Mouse (Mus musculus) ovary, postnatal 14 days (tissue): ENCODE measurements around the gene Cd82.

ENCODE experiments used
- DNase-seq: peaks from one replicate; pipeline ENCODE4 v3.0.0; 2022; ENCODE audit warnings: low spot score

Gene Cd82

DNA sequence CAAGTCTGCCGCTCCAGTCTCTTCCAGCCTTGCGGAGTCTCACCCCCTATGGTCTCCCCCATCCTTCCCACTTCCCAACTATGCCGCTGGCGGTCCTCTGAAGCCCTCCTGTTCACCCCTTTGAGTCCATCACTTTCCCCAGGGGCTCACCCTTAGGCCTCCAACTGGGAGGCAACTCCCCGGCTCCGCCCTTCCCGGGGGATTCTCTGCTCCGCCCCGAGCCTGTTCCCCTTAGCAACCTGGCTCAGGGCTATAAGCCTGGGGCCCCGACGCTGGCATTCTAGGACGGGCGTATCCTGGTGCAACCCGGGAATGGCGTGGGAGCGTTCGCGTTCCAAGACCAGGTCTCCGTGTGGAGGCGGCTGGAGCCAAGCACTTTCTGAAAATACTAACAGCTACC, at the start of gene Cd82:
Gene Cd82 (minus strand): TSS at position 381 of the 400 bp plus-strand sequence.
- DNase-seq: peak; percentile 75

DNA sequence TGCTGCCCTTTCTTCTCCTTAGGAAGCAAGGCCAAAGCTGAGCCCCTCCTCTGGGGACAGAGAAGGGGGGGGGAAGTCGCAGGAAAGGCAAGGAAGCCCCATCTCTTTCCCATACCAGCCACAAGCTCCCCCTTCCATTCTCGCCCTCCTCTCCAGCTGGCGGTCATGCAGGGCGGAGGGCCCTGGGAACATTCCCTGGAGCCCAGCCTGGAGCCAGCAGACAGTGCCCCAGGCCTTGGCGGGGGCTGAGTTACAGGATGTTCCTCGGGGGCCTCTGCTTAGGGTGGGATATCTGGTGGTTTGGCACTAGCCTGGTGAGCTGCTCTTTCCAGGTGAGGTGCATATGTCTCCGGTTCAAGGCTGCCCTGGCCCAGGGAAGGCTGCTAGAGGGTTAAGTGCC, 49.2 kb upstream of the Cd82 start:
- DNase-seq: no peak

- DNase-seq: no peak
These were observed 47.9 kb upstream of the Cd82 start for GRCm38 (mm10) chr2:93510839-93511238.

- no peak for DNase-seq
These were observed 47.1 kb upstream of the Cd82 start for GRCm38 (mm10) chr2:93509777-93510750.

DNA sequence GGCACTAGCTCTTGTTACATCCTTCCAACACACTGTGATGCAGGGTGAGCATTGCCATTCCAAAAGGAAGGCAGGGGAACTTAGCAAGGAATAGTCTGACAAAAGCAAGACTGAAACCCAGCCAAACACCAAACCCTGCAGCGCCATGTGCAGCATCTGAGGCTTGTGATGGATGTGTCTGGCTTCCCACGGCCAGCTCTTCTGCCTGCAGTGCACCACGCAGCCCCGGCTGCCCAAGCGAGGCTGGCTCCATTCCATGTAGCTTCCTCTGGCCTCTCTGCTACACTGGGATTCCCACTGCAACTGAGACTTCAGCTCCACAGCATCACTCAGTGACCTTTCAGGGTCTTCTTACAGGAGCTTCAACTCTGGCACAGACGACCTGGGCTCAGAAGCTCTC, 42.2 kb upstream of the Cd82 start:
- no peak for DNase-seq

GRCm38 (mm10) chr2:93503353-93503752, 40.4 kb upstream of the Cd82 start:
- DNase-seq: no peak

DNA sequence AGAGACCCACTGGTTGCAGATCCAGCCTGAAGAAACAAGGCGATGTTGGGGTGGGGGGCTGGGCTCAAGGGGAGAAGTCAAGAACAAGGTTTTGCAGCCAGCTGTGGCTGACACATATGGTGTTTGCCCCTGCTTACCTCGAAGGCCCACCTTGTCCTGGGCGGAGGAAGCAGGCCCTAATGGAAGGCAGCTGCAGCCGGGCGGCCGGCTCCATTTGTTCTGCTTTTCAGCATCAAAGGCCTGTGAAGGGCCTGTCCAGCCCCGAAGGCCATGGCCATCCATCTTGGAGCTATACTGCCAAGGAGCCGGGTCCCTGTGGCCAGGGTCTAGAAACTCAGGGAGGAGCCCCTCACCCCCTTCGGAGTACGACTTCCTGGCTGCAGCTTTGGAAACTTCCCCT, 38.4 kb upstream of the Cd82 start:
- no peak for DNase-seq

DNA sequence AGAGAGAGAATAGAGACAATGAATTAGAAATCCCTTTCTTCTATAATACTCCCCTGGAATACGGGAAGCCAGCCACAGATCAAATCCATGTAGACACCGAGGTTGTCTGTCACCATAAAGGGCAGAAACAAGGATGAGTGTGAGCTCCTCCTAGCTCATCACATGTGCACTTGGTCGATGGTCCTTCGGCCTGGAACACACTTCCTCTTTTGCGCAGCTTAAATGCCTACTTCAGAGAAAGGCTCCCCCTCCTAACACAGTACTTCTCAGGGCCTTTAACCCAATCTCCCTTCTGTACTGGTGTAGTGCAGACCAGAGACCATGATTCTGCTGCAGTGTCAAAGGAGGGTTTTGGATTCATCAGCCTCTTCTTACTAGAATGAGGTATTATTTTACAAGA, 34.3 kb upstream of the Cd82 start:
- no peak for DNase-seq

GRCm38 (mm10) chr2:93495170-93495569, 32.2 kb upstream of the Cd82 start:
- DNase-seq: no peak

DNA sequence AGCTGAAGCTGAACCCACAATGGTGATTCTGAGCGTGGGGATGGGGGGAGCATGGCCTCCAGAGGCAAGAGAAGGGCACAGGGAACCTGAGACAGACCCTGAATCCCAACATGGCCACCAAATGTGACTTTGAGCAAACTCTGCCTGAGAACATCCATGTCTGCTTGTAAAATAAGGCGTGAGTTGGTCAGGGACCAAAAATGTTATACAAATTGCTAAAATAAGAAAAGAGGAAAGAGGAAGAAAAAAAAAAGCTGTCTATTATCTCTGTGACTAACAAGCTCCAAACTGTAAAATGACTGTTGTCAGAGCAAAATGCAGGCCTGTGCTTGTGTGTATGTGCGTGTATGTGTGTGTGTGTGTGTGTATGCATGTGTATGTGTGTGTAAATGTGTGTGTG, 30.6 kb upstream of the Cd82 start:
- no peak for DNase-seq

GRCm38 (mm10) chr2:93490516-93490915, 27.6 kb upstream of the Cd82 start:
- no peak for DNase-seq

GRCm38 (mm10) chr2:93488911-93489587, 26.1 kb upstream of the Cd82 start:
- no peak for DNase-seq

DNA sequence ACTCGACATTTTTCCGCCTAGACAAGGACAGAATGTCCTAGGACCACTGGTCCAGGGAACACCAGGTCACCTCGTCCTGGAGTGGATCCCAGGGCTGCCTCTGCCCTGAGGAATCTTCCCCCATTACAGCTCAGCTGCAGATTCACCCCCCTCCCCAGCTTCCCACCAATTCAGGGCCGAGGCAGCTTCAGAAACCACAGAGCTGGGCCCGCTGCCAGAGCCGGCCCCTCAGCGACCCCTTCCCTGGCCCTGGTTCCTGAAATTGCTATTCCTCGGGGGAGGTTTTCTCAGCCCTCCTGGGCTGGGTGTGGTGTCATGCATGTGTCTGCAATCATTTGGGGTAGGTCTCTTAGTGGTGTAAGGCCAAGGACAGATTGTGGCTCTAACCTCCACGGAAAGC, 22.5 kb upstream of the Cd82 start:
- DNase-seq: no peak

DNA sequence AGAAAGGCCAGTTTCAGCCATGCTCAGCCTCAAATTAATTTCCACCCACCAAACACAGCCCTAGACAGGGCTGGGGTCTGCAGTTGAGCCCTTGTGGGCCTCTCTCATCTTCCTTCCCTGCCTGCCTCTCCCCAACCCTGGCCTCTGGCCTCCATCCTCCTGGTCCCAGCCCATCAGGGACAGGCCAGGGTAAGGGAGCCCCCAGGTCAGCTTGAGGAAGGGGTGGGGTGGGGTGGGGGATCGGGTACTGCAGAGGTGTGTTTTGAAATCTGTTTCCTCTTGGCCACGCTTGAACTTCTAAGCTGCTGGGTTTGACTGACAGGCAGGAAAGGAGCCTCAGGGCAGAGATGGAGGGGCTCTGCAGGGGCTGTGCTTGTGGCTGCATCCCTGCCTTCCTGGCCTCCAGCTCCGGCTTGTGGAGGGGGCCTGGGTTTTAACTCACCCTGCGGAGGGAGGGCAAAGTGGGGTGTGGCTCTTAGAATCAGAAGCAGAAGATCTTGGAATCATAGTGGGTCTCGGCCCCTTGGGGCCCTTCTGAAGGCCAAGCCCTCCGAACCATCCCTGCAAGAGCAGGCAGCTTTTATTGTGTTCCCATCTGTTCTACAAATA, 19.2 kb upstream of the Cd82 start:
- DNase-seq: no peak

GRCm38 (mm10) chr2:93478744-93479143, 15.8 kb upstream of the Cd82 start:
- no peak for DNase-seq

- peak; percentile 48 for DNase-seq
These were observed 14.6 kb upstream of the Cd82 start for GRCm38 (mm10) chr2:93477519-93477918.

DNA sequence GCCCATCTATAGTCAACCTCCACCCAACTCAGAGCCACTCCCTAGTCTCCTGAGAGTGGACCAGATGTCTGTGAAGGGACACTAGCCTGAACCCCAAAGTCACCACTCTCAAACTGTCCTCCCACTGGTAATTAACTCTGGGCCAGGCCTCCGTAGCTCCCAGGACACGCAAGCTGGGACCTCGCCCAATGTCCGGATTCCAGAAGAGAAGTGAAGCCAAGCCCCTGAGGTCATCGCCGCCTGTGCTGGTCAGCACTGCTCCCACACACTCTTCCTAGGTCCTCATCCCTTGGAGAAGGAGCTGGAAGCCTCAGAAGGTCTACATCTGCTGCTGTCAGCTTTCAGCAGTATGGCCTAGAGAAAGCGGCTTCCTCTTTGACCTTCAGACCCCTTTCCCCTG, 13.5 kb upstream of the Cd82 start:
- DNase-seq: no peak

DNA sequence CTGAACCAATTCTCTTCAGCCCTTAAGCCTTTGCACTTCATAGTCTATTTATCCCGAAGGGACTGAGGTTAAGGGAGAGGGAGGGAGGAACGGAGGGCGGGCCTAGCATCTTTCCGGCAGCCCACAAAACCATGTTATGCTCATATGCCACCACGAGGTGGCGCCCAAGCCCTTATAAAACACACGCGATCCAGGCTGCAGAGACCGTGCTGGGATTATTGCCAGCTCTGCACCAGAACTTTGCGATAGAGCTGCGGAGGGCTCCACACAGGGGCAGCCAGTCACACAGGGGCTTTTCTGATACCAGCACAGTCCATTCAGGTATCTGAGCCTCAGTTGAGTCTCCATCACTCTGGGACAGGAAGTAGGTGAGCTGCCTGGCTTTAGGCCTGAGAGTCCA, 12.1 kb upstream of the Cd82 start:
- DNase-seq: peak; percentile 91

- no peak for DNase-seq
These were observed 11.0 kb upstream of the Cd82 start for GRCm38 (mm10) chr2:93473915-93474314.

DNA sequence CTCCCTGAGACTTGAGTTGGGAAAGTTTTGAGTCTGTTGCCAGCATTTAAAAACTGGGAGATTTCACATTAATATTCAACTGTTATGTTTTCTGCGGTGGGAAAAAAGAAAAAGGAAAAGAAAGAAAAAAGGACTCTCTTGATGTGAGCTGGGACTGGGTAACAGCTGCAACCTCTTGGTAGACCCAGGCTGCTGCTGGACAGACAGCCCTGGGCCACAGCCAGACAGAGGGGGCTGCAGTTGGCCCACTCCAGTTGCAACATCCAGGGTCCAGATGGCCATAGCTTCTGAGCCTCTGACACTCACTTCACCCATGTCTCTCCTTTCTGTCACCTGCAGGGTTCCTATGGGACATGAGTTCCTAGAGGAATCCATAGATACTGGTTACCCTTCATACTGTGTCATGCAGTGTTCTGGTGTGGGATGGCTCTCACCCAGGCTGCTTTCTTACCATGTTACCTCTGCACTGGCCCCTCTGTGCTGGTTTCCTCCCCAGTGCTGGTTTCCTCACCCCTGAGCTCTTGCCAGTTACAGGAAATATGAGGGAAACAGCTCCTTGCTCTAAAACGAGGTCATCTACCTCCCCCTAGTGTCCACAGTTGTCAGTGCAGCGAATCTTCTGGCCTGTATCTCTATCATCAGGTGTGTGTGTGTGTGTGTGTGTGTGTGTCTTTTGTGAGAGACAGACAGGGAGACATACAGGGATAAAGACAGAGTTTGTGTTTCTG, 8.1 kb upstream of the Cd82 start:
- peak; percentile 76 for DNase-seq

- peak; percentile 48 for DNase-seq
These were observed 7.2 kb upstream of the Cd82 start for GRCm38 (mm10) chr2:93470127-93470526.

DNA sequence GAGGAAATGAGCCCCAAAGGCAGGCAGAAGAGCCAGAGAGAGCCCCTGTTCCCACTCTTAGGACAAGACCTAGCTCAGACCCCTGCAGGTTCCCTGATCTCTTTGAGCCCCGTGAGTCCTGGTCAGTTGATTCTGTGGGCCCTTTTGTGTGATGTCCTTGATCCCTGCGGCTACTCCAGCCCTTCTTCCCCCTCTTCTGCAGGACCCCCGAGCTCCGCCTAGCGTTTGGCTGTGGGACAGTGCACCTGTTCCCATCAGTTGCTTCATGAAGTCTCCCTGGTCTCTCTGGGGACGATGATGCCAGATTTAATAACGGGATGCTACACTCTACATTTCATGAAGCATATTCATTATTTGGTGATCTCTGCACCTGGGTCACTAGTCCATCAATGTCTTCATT, 6.2 kb upstream of the Cd82 start:
- DNase-seq: no peak
